Mouse (Mus musculus): ENCODE measurements at regions not wholly inside any gene's neighbourhood (a gene's known extent, or its start where the extent isn't known, plus 50 kb on each side); places are given as distances from the start of the nearest gene placed in this dataset.

- TF ChIP-seq CTCF (IDR thresholded peaks at IDR 0.05; ENCODE audit: low read depth) = no peak
- no peak for TF ChIP-seq EP300 (IDR thresholded peaks at IDR 0.05; ENCODE audit: low read depth)
Measured at GRCm38 (mm10) chr11:89242130-89242529, 60.0 kb downstream of the Nog start.

All from liver, embryonic 14.5 days (tissue).